ENCODE assay signal across 8 mouse cellular contexts in the genomic region with DNA sequence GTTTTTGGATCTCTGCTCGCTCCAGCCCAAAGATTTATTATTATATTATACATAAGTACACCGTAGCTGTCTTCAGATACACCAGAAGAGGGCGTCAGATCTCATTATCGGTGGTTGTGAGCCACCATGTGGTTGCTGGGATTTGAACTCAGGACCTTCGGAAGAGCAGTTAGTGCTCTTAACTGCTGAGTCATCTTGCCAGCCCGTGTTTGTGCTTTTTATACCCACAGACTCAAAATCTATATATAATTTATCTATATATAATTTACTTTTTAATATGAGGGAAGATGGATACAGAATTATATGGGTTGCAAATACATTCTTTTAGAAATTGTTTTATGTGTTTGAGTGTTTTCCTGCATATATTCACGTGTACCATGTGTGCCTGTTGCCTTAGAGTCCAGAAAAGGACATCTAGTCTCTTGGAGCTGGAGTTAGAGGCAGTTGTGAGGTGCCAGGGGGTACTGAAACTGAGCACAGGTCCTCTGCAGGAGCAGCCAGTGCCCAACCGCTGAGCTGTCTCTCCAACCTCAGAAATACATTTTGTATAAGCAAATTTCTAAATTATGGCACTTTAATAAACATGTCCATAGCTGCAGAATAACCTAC.
DNase-seq lines count a peak whose midpoint lies in the region; ATAC-seq and TF ChIP-seq lines count a peak whose summit lies in the region.

No protein-coding gene starts in this region.

- H3K4me1 ChIP-seq in heart, embryonic 15.5 days (replicated peaks) = peaks cover 21% of the 10 kb centered on the region
- H3K4me1 ChIP-seq in cortical plate, adult 2 months (ENCODE audit: control insufficient read depth, insufficient read depth, low read length) = peaks cover 1% of the 10 kb centered on the region; the same call in 1 of the 2 replicates
- peaks cover 11% of the 10 kb centered on the region for H3K4me1 ChIP-seq in hindbrain, embryonic 15.5 days (replicated peaks)
- H3K4me1 ChIP-seq in midbrain, embryonic 14.5 days (ENCODE audit: control insufficient read depth, insufficient read depth, low read length) = peaks cover 5% of the 10 kb centered on the region; the same call in 1 of the 2 replicates

- H3K9ac ChIP-seq in heart, embryonic 15.5 days = no peak overlapping the region
- peak overlapping the region; percentile 48; the same call in 1 of the 2 replicates for H3K9ac ChIP-seq in hindbrain, embryonic 15.5 days
- no peak overlapping the region; the same call in 1 of the 2 replicates for H3K9ac ChIP-seq in midbrain, embryonic 14.5 days (replicated peaks; ENCODE audit: low read length)

- no peak for TF ChIP-seq POLR2A in cortical plate, adult 2 months (IDR thresholded peaks at IDR 0.05; ENCODE audit: extremely low read depth, insufficient read depth, low read length)

- no peaks in the 10 kb centered on the region for H3K9me3 ChIP-seq in heart, embryonic 15.5 days (replicated peaks)
- no peaks in the 10 kb centered on the region for H3K9me3 ChIP-seq in hindbrain, embryonic 15.5 days
- no peaks in the 10 kb centered on the region for H3K9me3 ChIP-seq in midbrain, embryonic 14.5 days (ENCODE audit: control insufficient read depth, low read length)

- DNase-seq in heart, adult 9 months (ENCODE audit: low spot score in 2 of 2) = no peak
- no peak for DNase-seq in midbrain, embryonic 14.5 days
- DNase-seq in thymus, postnatal 4 days = no peak
- DNase-seq in cerebellum, adult 11 months = no peak
- no peak for DNase-seq in adrenal gland, postnatal 14 days

- H3K27me3 ChIP-seq in heart, embryonic 15.5 days = no peaks in the 10 kb centered on the region
- H3K27me3 ChIP-seq in hindbrain, embryonic 15.5 days = no peaks in the 10 kb centered on the region
- no peaks in the 10 kb centered on the region for H3K27me3 ChIP-seq in midbrain, embryonic 14.5 days (ENCODE audit: control insufficient read depth, insufficient read depth, low read length)

- H3K36me3 ChIP-seq in heart, embryonic 15.5 days = peaks cover 28% of the 10 kb centered on the region
- peaks cover 20% of the 10 kb centered on the region for H3K36me3 ChIP-seq in hindbrain, embryonic 15.5 days
- peaks cover 27% of the 10 kb centered on the region for H3K36me3 ChIP-seq in midbrain, embryonic 14.5 days (ENCODE audit: control insufficient read depth, insufficient read depth, low read length)

- no peak for ATAC-seq in heart, embryonic 15.5 days (replicated peaks; ENCODE audit: insufficient number of reproducible peaks, insufficient read depth, low FRiP score, low read depth)
- no peak for ATAC-seq in hindbrain, embryonic 15.5 days (ENCODE audit: low FRiP score, low read depth)
- ATAC-seq in midbrain, embryonic 14.5 days (ENCODE audit: low FRiP score, low TSS enrichment) = no peak

- 51% methylated on average over 8 of the region's 8 CpGs for WGBS in heart, embryonic 15.5 days
- WGBS in hindbrain, embryonic 15.5 days = 52% methylated on average over 8 of the region's 8 CpGs
- 53% methylated on average over 8 of the region's 8 CpGs for WGBS in midbrain, embryonic 14.5 days

- no peak overlapping the region for H3K27ac ChIP-seq in heart, embryonic 15.5 days
- no peak overlapping the region for H3K27ac ChIP-seq in cortical plate, adult 2 months (ENCODE audit: insufficient read depth, low read length)
- H3K27ac ChIP-seq in hindbrain, embryonic 15.5 days (replicated peaks) = no peak overlapping the region
- no peak overlapping the region for H3K27ac ChIP-seq in midbrain, embryonic 14.5 days (replicated peaks; ENCODE audit: low read depth, low read length)

- peak overlapping the region; percentile 78 for H3K4me3 ChIP-seq in heart, embryonic 15.5 days
- peak overlapping the region; percentile 84; the same call in 1 of the 2 replicates for H3K4me3 ChIP-seq in cortical plate, adult 2 months (ENCODE audit: insufficient read depth, low read length)
- peak overlapping the region; percentile 87 for H3K4me3 ChIP-seq in hindbrain, embryonic 15.5 days
- H3K4me3 ChIP-seq in midbrain, embryonic 14.5 days (replicated peaks; ENCODE audit: low read depth, low read length) = peak overlapping the region; percentile 97

- TF ChIP-seq CTCF in cortical plate, adult 2 months (IDR thresholded peaks at IDR 0.05; ENCODE audit: extremely low read depth, insufficient read depth, low read length) = no peak

- H3K4me2 ChIP-seq in heart, embryonic 15.5 days = peak overlapping the region; percentile 60
- peak overlapping the region; percentile 63 for H3K4me2 ChIP-seq in hindbrain, embryonic 15.5 days
- peak overlapping the region; percentile 76 for H3K4me2 ChIP-seq in midbrain, embryonic 14.5 days (ENCODE audit: low read length)
